Mouse (Mus musculus): ENCODE data around the gene Olfr498.

Olfr498 gene

DNA sequence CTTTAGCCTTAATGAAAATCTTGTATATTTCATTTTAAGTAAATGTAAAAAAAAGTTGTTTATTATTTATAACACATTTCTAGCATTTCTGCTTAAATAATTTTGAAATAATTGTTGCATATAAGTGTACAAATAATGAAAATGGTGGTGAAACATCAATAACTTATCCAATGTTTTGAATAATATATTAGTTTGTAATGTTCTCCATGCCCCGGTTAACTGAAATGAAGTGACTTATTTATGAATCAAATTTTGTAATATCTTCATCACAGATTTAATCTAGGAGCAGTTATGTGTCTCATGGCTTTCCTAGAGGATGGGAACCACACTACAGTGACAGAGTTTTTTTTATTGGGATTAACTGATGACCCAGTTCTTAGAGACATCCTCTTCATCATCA, at the start of gene Olfr498:
Gene Olfr498 (plus strand): TSS at position 301 of the 400 bp plus-strand sequence.
- no peak for DNase-seq (ENCODE audit: low spot score in 2 of 2)

DNA sequence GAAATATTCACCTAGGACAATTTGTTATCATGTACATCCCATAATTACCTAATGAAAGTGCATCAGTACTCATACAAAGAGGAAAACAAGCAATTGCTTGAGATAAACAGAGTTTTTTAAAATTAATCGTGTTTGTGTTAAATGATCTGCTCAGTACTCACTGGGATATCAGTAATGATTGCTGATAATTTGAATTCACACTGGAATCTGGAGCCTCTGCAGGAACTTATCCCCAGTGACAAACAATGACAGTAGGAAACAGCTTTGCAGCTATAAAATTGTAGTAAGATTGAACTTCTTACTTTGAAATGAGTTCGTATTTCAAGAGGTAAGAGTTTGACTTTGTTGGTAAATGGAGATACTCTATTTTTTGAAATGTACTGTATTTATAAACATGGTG, 45.0 kb upstream of the Olfr498 start, which contains the start of gene Olfr497:
Gene Olfr497 (plus strand): TSS at position 301 of the 400 bp plus-strand sequence.
- DNase-seq (ENCODE audit: low spot score in 2 of 2) = no peak
